Mouse (Mus musculus) heart, adult 2 months (tissue): ENCODE results near the gene Naip2.

ENCODE experiments used
- CTCF ChIP-seq: fragments of 200-600 bp; IDR thresholded peaks from 2 replicates; pipeline ENCODE4 v1.8.1; 2022; ENCODE audit warnings: antibody characterized with exemption, mild to moderate bottlenecking, moderate library complexity
- EP300 ChIP-seq: fragments of 200-500 bp; IDR thresholded peaks from 2 replicates; pipeline ENCODE4 v1.6.1; 2011; ENCODE audit warnings: low read depth, low read length, control low read depth; ENCODE audit not compliant: insufficient read depth
- POLR2A ChIP-seq: fragments of 200-500 bp; IDR thresholded peaks from 2 replicates; pipeline ENCODE4 v1.6.1; 2011; ENCODE audit warnings: mild to moderate bottlenecking, low read depth, low read length, control low read depth; ENCODE audit not compliant: insufficient read depth

- TF ChIP-seq POLR2A = no peak
- no peak for TF ChIP-seq EP300
- TF ChIP-seq CTCF = no peak
These were observed 41.8 kb upstream of the Naip2 start for GRCm38 (mm10) chr13:100243702-100244101.
